Mouse (Mus musculus) forebrain, embryonic 10.5 days (tissue): Measurements from ENCODE around the gene Cacna1e. TPM values are rescaled to one million over a fixed set of nuclear protein-coding genes. Genes with fewer than 3 reads are reported as not detected.
A peak's percentile ranks its signal among the peaks of the same experiment; 100 is the strongest.

ENCODE experiments used
- DNase-seq: peaks from one replicate; pipeline ENCODE4 v3.0.0-alpha.2; 2017; ENCODE audit warnings: low spot score; ENCODE audit errors: extremely low spot score
- H3K27ac ChIP-seq: fragments of 300-500 bp; sonication (generic); 2 replicates; pipeline ENCODE4 v1.5.1; 2016; ENCODE audit warnings: mild to moderate bottlenecking
- H3K27me3 ChIP-seq: fragments of 300-500 bp; sonication (generic); 2 replicates; pipeline ENCODE4 v1.6.1; 2016; ENCODE audit warnings: mild to moderate bottlenecking; ENCODE audit not compliant: poor library complexity, severe bottlenecking
- H3K36me3 ChIP-seq: fragments of 300-500 bp; sonication (generic); replicated peaks from 2 replicates; pipeline ENCODE4 v1.6.1; 2016; ENCODE audit warnings: mild to moderate bottlenecking, moderate library complexity
- H3K4me1 ChIP-seq: fragments of 300-500 bp; sonication (generic); 2 replicates; pipeline ENCODE4 v1.6.1; 2016
- H3K4me3 ChIP-seq: fragments of 300-500 bp; sonication (generic); 2 replicates; pipeline ENCODE4 v1.5.1; 2016; ENCODE audit warnings: mild to moderate bottlenecking, moderate library complexity
- H3K9me3 ChIP-seq: fragments of 300-500 bp; sonication (generic); 2 replicates; pipeline ENCODE4 v1.6.1; 2016; ENCODE audit warnings: mild to moderate bottlenecking, moderate library complexity
- WGBS: fragments of 180-500 bp; shearing (Covaris S2); methylation state at CpG from one replicate; pipeline ENCODE4 v1.1.7; 2016; 5-methylcytosine and 5-hydroxymethylcytosine counted together
- polyA plus RNA-seq: library from polyadenylated mRNA; unstranded; fragments of >200 nt; fragmentation: Nextera tagmentation; extraction: Ambion mirVana; gene quantifications from 2 replicates; pipeline ENCODE4 v1.2.1, GENCODE M21; 2016

Cacna1e gene
- polyA plus RNA-seq, 1 experiment from 2014 or later: 0.57 TPM

DNA sequence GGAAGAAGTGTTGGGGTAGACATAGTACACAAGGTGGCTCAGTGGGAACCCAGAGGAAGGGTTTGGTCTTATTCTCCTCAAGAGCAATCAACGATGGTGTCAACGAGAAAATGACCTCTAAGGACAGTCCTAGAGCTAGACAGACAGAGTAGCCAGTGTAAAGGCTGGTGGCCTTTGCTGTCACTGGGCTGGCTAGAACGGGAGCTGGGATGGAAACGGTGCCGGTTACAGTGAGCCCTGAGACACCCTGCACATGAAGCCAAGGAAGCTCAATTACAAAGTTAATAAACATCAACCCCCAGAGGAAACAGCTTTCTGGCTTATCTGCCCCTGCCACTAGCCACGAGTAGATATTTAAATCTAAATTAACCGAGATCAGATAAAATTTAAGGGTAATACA, 168.7 kb downstream of the Cacna1e start:
- Histone ChIP-seq H3K36me3 (no peaks in the 10 kb centered on the region), H3K27me3 (peaks cover 4% of the 10 kb centered on the region; the same call in 1 of the 2 replicates), H3K4me1 (peaks cover 5% of the 10 kb centered on the region), H3K4me3 (no peak overlapping the region), H3K9me3 (no peaks in the 10 kb centered on the region), H3K27ac (no peak overlapping the region)
- WGBS: 87% methylated on average over 7 of the region's 7 CpGs
- no peak for DNase-seq

DNA sequence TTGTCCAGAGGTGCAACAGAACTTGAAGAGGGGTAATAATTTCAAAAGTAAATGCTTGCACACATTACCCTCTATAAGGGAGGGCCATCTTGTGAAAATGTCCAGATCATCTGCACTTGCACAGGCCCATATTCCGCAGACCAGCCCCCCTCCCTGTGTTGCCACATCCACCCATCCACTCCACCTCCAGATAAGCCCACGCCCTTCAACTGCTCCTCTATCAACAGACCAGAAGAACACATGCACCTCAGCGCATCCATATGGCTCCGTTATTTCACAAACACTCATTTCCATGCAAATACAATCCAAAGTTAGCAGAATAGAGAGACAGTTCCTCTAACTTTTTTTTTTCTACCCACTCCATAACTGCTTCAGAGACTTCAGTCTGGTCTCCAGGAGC, 171.6 kb downstream of the Cacna1e start:
- DNase-seq: no peak
- Histone ChIP-seq H3K4me1 (no peaks in the 10 kb centered on the region), H3K9me3 (no peaks in the 10 kb centered on the region), H3K27me3 (no peaks in the 10 kb centered on the region), H3K27ac (no peak overlapping the region), H3K4me3 (no peak overlapping the region), H3K36me3 (no peaks in the 10 kb centered on the region)
- WGBS: 94% methylated on average over 4 of the region's 4 CpGs

GRCm38 (mm10) chr1:154707584-154708290, 176.6 kb downstream of the Cacna1e start:
- no peak for DNase-seq
- WGBS: 90% methylated on average over 4 of the region's 4 CpGs
- H3K27me3 ChIP-seq: no peaks in the 10 kb centered on the region

GRCm38 (mm10) chr1:154706974-154707373, 177.3 kb downstream of the Cacna1e start:
- Histone ChIP-seq H3K27me3 (no peaks in the 10 kb centered on the region), H3K4me3 (no peak overlapping the region), H3K27ac (no peak overlapping the region), H3K4me1 (peaks cover 14% of the 10 kb centered on the region), H3K36me3 (no peaks in the 10 kb centered on the region), H3K9me3 (no peaks in the 10 kb centered on the region)
- DNase-seq: no peak
- WGBS: 94% methylated on average over 8 of the region's 8 CpGs

More at GRCm38 (mm10) chr1:154707584-154708290, 176.6 kb downstream of the Cacna1e start:
- H3K9me3 ChIP-seq: no peaks in the 10 kb centered on the region
- no peaks in the 10 kb centered on the region for H3K36me3 ChIP-seq
- no peak overlapping the region for H3K4me3 ChIP-seq
- H3K4me1 ChIP-seq: peaks cover 14% of the 10 kb centered on the region
- no peak overlapping the region for H3K27ac ChIP-seq

GRCm38 (mm10) chr1:154705882-154706565, 178.3 kb downstream of the Cacna1e start:
- Histone ChIP-seq H3K4me1 (peaks cover 14% of the 10 kb centered on the region), H3K4me3 (no peak overlapping the region), H3K27ac (0 out of 2 replicates have a peak overlapping the region, but pooled peaks have one; percentile 20), H3K36me3 (no peaks in the 10 kb centered on the region), H3K27me3 (no peaks in the 10 kb centered on the region), H3K9me3 (no peaks in the 10 kb centered on the region)
- 93% methylated on average over 7 of the region's 7 CpGs for WGBS
- DNase-seq: no peak

DNA sequence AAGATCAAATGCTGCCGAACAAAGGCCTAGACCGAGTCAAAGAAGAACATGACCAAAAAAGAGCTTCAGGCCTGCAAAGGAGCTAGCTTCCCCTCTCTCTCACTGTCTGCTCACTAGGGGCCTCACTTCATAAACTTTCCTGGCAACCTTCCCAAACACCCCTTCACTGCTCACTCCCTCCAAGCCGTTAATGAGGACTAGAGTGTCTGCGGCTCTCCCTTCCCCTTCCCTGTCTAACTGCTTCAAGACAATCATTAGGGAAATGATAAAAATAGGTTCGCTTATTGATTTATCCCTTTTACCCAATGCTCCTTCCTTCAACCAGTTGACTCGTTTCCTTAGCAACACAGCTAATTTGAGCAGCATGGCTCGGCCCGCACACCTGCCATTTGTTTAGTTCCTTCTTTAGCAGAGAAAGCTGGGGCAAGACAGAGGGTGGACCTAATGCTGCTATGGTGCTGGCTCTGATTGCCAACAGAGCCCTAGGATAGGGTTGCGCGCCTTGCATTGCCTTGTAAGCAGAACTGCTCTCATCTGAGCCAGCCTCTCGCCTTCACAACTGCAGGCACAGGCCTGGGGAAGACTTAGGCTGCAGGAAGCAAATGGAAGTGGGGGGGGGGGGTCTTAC, 179.6 kb downstream of the Cacna1e start:
- 79% methylated on average over 11 of the region's 11 CpGs for WGBS
- no peak for DNase-seq
- peak overlapping the region; percentile 56; the same call in 1 of the 2 replicates for H3K27ac ChIP-seq
- H3K36me3 ChIP-seq: no peaks in the 10 kb centered on the region
- no peaks in the 10 kb centered on the region for H3K9me3 ChIP-seq
- H3K27me3 ChIP-seq: no peaks in the 10 kb centered on the region
- peaks cover 14% of the 10 kb centered on the region for H3K4me1 ChIP-seq
- H3K4me3 ChIP-seq: no peak overlapping the region

DNA sequence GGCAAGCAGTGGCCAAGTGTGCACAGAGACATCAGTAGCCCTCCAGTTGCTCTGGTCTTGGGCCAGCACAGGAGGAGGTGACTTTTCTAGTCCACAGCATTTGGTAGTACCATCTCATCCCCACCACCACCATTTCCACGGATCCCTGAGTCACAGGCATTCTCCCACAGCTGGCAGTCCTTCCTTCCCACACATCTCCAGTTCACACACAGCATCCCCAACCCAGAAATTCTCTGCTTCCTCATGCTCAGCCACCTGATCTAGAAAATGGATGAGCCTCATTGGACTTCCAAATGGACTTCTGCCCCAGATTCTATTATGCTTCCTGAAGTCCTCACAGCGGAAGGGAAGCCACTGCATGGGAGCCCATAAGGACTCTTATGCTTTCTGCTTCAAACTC, 181.7 kb downstream of the Cacna1e start:
- H3K9me3 ChIP-seq: no peaks in the 10 kb centered on the region
- no peak for DNase-seq
- no peaks in the 10 kb centered on the region for H3K27me3 ChIP-seq
- H3K27ac ChIP-seq: no peak overlapping the region
- 81% methylated on average over 2 of the region's 2 CpGs for WGBS
- H3K4me3 ChIP-seq: no peak overlapping the region
- H3K4me1 ChIP-seq: peaks cover 14% of the 10 kb centered on the region
- no peaks in the 10 kb centered on the region for H3K36me3 ChIP-seq

DNA sequence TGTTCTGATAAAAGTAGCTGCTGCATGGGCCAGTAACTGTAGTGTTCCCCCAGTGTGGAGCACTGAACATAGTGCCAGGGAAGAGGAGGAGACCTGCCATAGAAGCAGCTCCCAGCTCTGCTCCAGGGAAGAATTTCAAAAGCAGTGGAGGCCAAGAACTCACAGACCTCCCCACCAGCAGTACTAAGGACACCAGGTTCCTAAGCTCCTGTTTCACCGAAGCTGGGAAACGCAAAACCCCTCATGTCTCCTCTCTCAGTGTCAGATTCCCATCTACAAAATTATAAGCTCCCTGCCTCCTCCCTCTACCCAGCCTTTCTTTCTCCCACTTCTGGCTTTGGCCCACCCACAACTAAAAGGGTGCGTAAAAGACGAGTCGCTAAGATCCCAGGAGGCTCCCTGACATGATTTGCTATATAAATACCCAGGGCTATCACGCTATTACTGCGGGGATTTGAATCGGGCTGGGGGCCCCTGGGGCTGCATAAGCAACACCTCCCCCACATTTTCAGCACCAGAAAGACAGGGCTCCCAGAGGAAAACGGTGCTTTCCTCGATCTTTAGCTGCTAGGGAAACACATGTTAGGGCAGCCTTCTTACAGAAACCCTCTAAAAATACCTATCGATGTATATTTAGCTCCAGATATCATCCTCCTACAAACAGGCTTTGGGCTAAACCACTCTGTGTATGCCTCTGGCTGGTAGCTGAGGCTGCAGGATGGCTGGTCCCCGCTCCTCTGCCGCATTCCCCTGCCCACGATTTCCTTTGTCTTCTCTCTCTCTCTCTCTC, 195.2 kb downstream of the Cacna1e start:
- no peak for DNase-seq
- WGBS: 59% methylated on average over 14 of the region's 14 CpGs
- H3K27me3 ChIP-seq: no peaks in the 10 kb centered on the region; the same call in 1 of the 2 replicates

GRCm38 (mm10) chr1:154686861-154687260, 197.4 kb downstream of the Cacna1e start:
- H3K4me3 ChIP-seq: no peak overlapping the region
- peaks cover 17% of the 10 kb centered on the region for H3K4me1 ChIP-seq
- H3K27ac ChIP-seq: no peak overlapping the region
- 80% methylated on average over 6 of the region's 6 CpGs for WGBS
- H3K36me3 ChIP-seq: no peaks in the 10 kb centered on the region
- no peak for DNase-seq
- H3K27me3 ChIP-seq: peaks cover 5% of the 10 kb centered on the region
- H3K9me3 ChIP-seq: no peaks in the 10 kb centered on the region

More for the DNA sequence above, 195.2 kb downstream of the Cacna1e start:
- no peak overlapping the region for H3K4me3 ChIP-seq
- H3K27ac ChIP-seq: no peak overlapping the region
- no peaks in the 10 kb centered on the region for H3K9me3 ChIP-seq
- H3K4me1 ChIP-seq: peaks cover 17% of the 10 kb centered on the region
- H3K36me3 ChIP-seq: no peaks in the 10 kb centered on the region

GRCm38 (mm10) chr1:154683477-154684106, 200.7 kb downstream of the Cacna1e start:
- Histone ChIP-seq H3K27ac (no peak overlapping the region), H3K4me3 (no peak overlapping the region), H3K9me3 (no peaks in the 10 kb centered on the region), H3K36me3 (no peaks in the 10 kb centered on the region), H3K27me3 (peaks cover 28% of the 10 kb centered on the region), H3K4me1 (peaks cover 17% of the 10 kb centered on the region)
- DNase-seq: no peak
- 87% methylated on average over 1 of the region's 1 CpGs for WGBS

GRCm38 (mm10) chr1:154678989-154679388, 205.3 kb downstream of the Cacna1e start:
- no peak overlapping the region for H3K4me3 ChIP-seq
- no peak overlapping the region for H3K27ac ChIP-seq
- H3K4me1 ChIP-seq: peaks cover 8% of the 10 kb centered on the region
- no peaks in the 10 kb centered on the region for H3K9me3 ChIP-seq
- no peaks in the 10 kb centered on the region for H3K36me3 ChIP-seq
- peaks cover 51% of the 10 kb centered on the region for H3K27me3 ChIP-seq
- no peak for DNase-seq
- 6% methylated on average over 1 of the region's 1 CpGs for WGBS

DNA sequence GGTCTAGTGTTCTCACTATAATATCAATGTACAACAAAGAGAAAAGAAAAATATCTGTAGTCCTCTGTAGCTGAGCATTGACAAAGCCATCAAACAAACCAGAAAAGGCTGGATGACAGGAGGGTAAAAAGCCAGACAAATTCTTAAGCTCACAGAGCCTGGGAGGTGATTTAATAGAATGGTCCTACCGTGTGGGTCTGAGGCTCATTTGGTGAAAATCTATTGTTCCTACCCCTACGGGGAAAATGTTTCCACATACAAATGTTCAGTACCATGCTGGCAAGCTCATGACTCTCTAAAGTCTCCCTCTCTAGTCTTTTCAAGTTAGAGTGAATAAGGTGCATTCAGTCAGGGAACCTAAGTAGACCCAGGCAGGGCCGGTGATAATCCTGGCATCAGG, 206.2 kb downstream of the Cacna1e start:
- 33% methylated on average over 3 of the region's 3 CpGs for WGBS
- H3K27me3 ChIP-seq: peaks cover 49% of the 10 kb centered on the region
- no peak for DNase-seq

More for the DNA sequence above, 206.2 kb downstream of the Cacna1e start:
- Histone ChIP-seq H3K9me3 (no peaks in the 10 kb centered on the region), H3K4me3 (no peak overlapping the region), H3K36me3 (no peaks in the 10 kb centered on the region), H3K4me1 (peaks cover 8% of the 10 kb centered on the region), H3K27ac (no peak overlapping the region)
